Mouse (Mus musculus): ENCODE results near the gene Serpinb9b. TPM values are rescaled to one million over a fixed set of nuclear protein-coding genes. Genes with fewer than 3 reads are reported as not detected.

Serpinb9b gene
- polyA plus RNA-seq (2017; shearing (Covaris generic)), result not detected

GRCm38 (mm10) chr13:33027244-33027643 is at the start of gene Serpinb9b:
TSS of gene Serpinb9b (plus strand) at chr13:33027416.

GRCm38 (mm10) chr13:33002950-33003349 is 24.3 kb upstream of the Serpinb9b start, which contains the start of gene Serpinb9:
TSS of gene Serpinb9 (plus strand) at chr13:33003250.

GRCm38 (mm10) chr13:33078056-33078705 is 51.0 kb downstream of the Serpinb9b start, which contains the start of gene Serpinb1b:
TSS of gene Serpinb1b (plus strand) at chr13:33078575.

Other genes with a start within 250 kb of the Serpinb9b start
- gene Mylk4, start 243.5 kb upstream of the Serpinb9b start, polyA plus RNA-seq (2017; shearing (Covaris generic)), result not detected
- 14.9 TPM for gene Wrnip1, start 225.4 kb upstream of the Serpinb9b start, polyA plus RNA-seq (2017; shearing (Covaris generic))
- gene D930007J09Rik, start 224.6 kb upstream of the Serpinb9b start, polyA plus RNA-seq (2017; shearing (Covaris generic)), result not detected
- gene Serpinb1a, start 176.2 kb upstream of the Serpinb9b start, polyA plus RNA-seq (2017; shearing (Covaris generic)), result 7.5 TPM
- gene Serpinb1c, start 129.2 kb upstream of the Serpinb9b start, polyA plus RNA-seq (2017; shearing (Covaris generic)), result not detected
- 27.4 TPM for gene Serpinb6b, start 62.2 kb upstream of the Serpinb9b start, polyA plus RNA-seq (2017; shearing (Covaris generic))
- 33.7 TPM for gene Serpinb9, start 24.2 kb upstream of the Serpinb9b start, polyA plus RNA-seq (2017; shearing (Covaris generic))
- not detected for gene Serpinb1b, start 51.2 kb downstream of the Serpinb9b start, polyA plus RNA-seq (2017; shearing (Covaris generic))
- gene Serpinb9c, start 132.3 kb downstream of the Serpinb9b start, polyA plus RNA-seq (2017; shearing (Covaris generic)), result not detected
- not detected for gene Serpinb9d, start 165.5 kb downstream of the Serpinb9b start, polyA plus RNA-seq (2017; shearing (Covaris generic))
- gene Serpinb9e, start 222.2 kb downstream of the Serpinb9b start, polyA plus RNA-seq (2017; shearing (Covaris generic)), result 0.17 TPM